Mouse (Mus musculus): Measurements from ENCODE around the gene Nup188.

DNA sequence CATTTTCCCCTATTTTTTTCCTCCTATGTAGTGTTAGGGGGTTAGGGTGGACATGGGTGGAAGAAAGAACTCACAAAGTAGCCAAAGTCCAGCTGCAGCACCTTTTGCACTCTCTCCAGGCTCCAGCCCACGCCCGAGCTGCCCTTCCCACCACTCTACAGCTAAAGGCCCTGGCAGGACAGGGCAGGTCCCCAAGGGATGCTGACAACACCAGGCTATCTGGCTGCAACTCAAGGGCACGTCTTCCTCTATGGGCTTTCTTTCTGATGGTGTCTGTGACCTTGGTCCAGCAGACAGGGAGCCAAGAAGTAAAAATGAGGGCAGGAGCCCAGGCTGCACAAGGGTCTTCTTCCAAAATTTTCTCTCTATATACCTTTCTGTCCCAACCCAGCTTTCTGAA lies 4.5 kb upstream of the Nup188 start:
- no peak for TF ChIP-seq CTCF (IDR thresholded peaks at IDR 0.05; ENCODE audit: borderline replicate concordance, insufficient read depth, low read length)
- TF ChIP-seq POLR2A (IDR thresholded peaks at IDR 0.05; ENCODE audit: low read depth, low read length): no peak

Measured in embryonic fibroblast, embryonic 13.5 days (primary cell).